Mouse (Mus musculus): ENCODE results near the gene Lhx5. TPM values are rescaled to one million over a fixed set of nuclear protein-coding genes. Genes with fewer than 3 reads are reported as not detected.
A peak's percentile ranks its signal among the peaks of the same experiment; 100 is the strongest.

Gene Lhx5
- polyA plus RNA-seq, 1 experiment: not detected

DNA sequence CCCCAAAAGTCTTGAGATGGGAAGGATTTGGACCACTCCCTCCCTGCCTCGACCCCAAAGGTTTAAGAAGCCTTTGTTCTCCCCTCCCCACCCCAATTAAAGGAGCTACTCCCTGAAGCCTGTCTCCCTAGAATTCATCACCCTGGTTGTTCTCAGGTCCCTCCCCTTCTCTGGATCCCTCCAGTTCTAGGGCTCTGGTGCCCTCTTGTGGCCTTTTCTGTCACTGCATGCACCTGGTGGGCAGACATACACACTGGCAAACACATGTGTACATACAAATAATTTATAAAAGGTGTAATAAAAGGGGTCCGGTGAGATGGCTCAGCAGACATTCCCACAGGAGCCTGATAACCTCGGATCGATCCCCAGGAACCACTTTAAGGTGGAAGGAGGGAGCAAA, 32.8 kb downstream of the Lhx5 start:
- H3K9me3 ChIP-seq (replicated peaks; ENCODE audit: control insufficient read depth, insufficient read depth, low read length, poor library complexity, severe bottlenecking): no peaks in the 10 kb centered on the region
- no peak for TF ChIP-seq EP300 (IDR thresholded peaks at IDR 0.05; ENCODE audit: insufficient read depth, low read depth, low read length)
- peak; percentile 77 for TF ChIP-seq CTCF (IDR thresholded peaks at IDR 0.05; ENCODE audit: low read depth, low read length)
- TF ChIP-seq POLR2A (IDR thresholded peaks at IDR 0.05; ENCODE audit: insufficient read depth, low read length): no peak
- H3K27ac ChIP-seq (ENCODE audit: insufficient read depth, low read length): no peak overlapping the region
- no peak overlapping the region for H3K9ac ChIP-seq (ENCODE audit: low read depth, poor library complexity, severe bottlenecking)
- H3K4me1 ChIP-seq (ENCODE audit: control insufficient read depth, insufficient read depth, low read length): no peaks in the 10 kb centered on the region
- no peak overlapping the region for H3K4me3 ChIP-seq (ENCODE audit: low read depth, low read length)
- no peaks in the 10 kb centered on the region for H3K36me3 ChIP-seq (ENCODE audit: control insufficient read depth, insufficient read depth, low read length, poor library complexity, severe bottlenecking)
- no peaks in the 10 kb centered on the region for H3K27me3 ChIP-seq (ENCODE audit: control insufficient read depth, insufficient read depth, low read length, poor library complexity, severe bottlenecking)

DNA sequence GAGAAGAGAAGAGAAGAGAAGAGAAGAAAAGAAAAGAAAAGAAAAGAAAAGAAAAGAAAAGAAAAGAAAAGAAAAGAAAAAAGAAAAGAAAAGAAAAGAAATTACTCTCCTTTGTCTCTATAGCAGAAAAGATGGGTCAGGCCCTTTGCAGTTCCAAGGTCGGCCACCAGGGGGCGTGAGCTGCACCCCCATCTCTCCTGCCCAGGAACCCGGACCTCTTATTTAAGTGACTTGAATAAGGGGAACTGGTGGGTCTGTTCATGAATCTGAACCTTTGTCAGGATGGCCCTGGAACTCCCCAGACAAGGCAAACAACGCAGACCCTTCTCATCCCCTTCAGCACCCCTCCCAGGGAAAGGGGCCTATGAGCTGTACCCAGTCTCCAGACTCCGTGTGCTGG, 33.6 kb downstream of the Lhx5 start:
- TF ChIP-seq POLR2A (IDR thresholded peaks at IDR 0.05; ENCODE audit: insufficient read depth, low read length) (no peak), CTCF (IDR thresholded peaks at IDR 0.05; ENCODE audit: low read depth, low read length) (peak; percentile 83), EP300 (IDR thresholded peaks at IDR 0.05; ENCODE audit: insufficient read depth, low read depth, low read length) (no peak)
- Histone ChIP-seq H3K9ac (ENCODE audit: low read depth, poor library complexity, severe bottlenecking) (no peak overlapping the region), H3K27me3 (ENCODE audit: control insufficient read depth, insufficient read depth, low read length, poor library complexity, severe bottlenecking) (no peaks in the 10 kb centered on the region), H3K27ac (ENCODE audit: insufficient read depth, low read length) (no peak overlapping the region), H3K4me3 (ENCODE audit: low read depth, low read length) (no peak overlapping the region), H3K4me1 (ENCODE audit: control insufficient read depth, insufficient read depth, low read length) (no peaks in the 10 kb centered on the region), H3K36me3 (ENCODE audit: control insufficient read depth, insufficient read depth, low read length, poor library complexity, severe bottlenecking) (no peaks in the 10 kb centered on the region), H3K9me3 (replicated peaks; ENCODE audit: control insufficient read depth, insufficient read depth, low read length, poor library complexity, severe bottlenecking) (no peaks in the 10 kb centered on the region)

DNA sequence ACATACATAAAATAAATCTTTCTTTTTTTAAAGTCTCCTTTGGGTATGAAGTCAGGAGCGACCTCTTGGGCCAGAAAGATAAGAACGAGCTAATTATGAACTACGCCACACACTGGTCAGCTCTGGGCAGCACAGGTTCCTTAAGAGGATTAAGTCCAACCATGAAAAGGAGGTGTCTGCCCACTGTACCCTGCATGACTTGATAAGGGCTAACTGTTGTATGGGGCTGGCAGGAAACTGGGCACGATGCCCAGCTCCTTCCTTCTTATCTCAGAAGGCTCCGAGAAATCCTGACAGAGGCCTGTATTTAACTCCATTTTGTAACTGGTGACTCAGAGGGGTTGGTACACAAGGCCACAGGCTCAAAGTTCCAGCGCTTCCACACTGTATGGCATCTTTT, 34.4 kb downstream of the Lhx5 start:
- H3K4me1 ChIP-seq (ENCODE audit: control insufficient read depth, insufficient read depth, low read length): no peaks in the 10 kb centered on the region
- H3K36me3 ChIP-seq (ENCODE audit: control insufficient read depth, insufficient read depth, low read length, poor library complexity, severe bottlenecking): no peaks in the 10 kb centered on the region
- no peaks in the 10 kb centered on the region for H3K27me3 ChIP-seq (ENCODE audit: control insufficient read depth, insufficient read depth, low read length, poor library complexity, severe bottlenecking)
- H3K27ac ChIP-seq (ENCODE audit: insufficient read depth, low read length): no peak overlapping the region
- no peaks in the 10 kb centered on the region for H3K9me3 ChIP-seq (replicated peaks; ENCODE audit: control insufficient read depth, insufficient read depth, low read length, poor library complexity, severe bottlenecking)
- H3K4me3 ChIP-seq (ENCODE audit: low read depth, low read length): no peak overlapping the region
- no peak overlapping the region for H3K9ac ChIP-seq (ENCODE audit: low read depth, poor library complexity, severe bottlenecking)
- TF ChIP-seq CTCF (IDR thresholded peaks at IDR 0.05; ENCODE audit: low read depth, low read length) (no peak), POLR2A (IDR thresholded peaks at IDR 0.05; ENCODE audit: insufficient read depth, low read length) (no peak), EP300 (IDR thresholded peaks at IDR 0.05; ENCODE audit: insufficient read depth, low read depth, low read length) (no peak)

DNA sequence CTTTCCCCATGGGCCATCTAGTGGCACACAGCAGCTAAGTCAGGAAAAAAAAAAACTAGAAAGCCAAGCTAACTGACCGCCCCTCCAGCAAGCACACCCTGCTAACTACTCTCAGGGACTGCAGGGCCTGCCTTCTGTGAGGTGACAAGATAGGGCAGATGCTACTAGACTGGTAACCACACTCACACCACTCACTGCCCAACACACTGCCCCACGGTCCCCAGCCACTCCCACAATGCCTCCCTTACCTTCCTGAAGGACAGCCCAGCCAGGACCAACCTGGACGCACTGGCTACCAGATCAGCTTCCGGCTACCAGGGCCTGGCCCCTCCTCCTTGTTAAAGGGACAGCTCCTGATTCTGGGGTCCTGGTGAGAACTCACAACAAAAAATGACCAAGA, 35.5 kb downstream of the Lhx5 start:
- Histone ChIP-seq H3K4me1 (ENCODE audit: control insufficient read depth, insufficient read depth, low read length) (no peaks in the 10 kb centered on the region), H3K4me3 (ENCODE audit: low read depth, low read length) (no peak overlapping the region), H3K27me3 (ENCODE audit: control insufficient read depth, insufficient read depth, low read length, poor library complexity, severe bottlenecking) (no peaks in the 10 kb centered on the region), H3K27ac (ENCODE audit: insufficient read depth, low read length) (no peak overlapping the region), H3K36me3 (ENCODE audit: control insufficient read depth, insufficient read depth, low read length, poor library complexity, severe bottlenecking) (no peaks in the 10 kb centered on the region), H3K9ac (ENCODE audit: low read depth, poor library complexity, severe bottlenecking) (no peak overlapping the region), H3K9me3 (replicated peaks; ENCODE audit: control insufficient read depth, insufficient read depth, low read length, poor library complexity, severe bottlenecking) (no peaks in the 10 kb centered on the region)
- TF ChIP-seq POLR2A (IDR thresholded peaks at IDR 0.05; ENCODE audit: insufficient read depth, low read length) (no peak), EP300 (IDR thresholded peaks at IDR 0.05; ENCODE audit: insufficient read depth, low read depth, low read length) (no peak)

DNA sequence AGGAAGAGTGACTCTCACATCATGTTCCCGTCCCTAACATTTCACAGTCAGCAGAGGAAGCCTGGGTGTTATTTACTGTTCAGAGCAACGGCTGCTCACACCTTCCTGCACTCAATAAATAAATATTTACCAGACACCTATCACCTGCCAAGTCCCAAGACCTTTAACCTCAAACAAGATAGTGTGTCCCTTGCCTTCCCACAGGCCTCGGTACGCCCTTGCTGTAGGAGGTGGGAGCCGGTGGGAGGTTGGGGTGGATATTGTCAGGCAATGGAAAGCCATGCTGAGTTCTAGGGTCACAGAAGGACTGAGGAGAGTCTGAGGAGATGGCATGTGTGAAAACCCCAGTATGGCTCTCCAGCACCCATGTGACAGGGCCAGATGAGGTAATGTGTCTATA, 36.8 kb downstream of the Lhx5 start:
- Histone ChIP-seq H3K9me3 (replicated peaks; ENCODE audit: control insufficient read depth, insufficient read depth, low read length, poor library complexity, severe bottlenecking) (no peaks in the 10 kb centered on the region), H3K27me3 (ENCODE audit: control insufficient read depth, insufficient read depth, low read length, poor library complexity, severe bottlenecking) (no peaks in the 10 kb centered on the region), H3K36me3 (ENCODE audit: control insufficient read depth, insufficient read depth, low read length, poor library complexity, severe bottlenecking) (no peaks in the 10 kb centered on the region), H3K9ac (ENCODE audit: low read depth, poor library complexity, severe bottlenecking) (no peak overlapping the region), H3K4me3 (ENCODE audit: low read depth, low read length) (no peak overlapping the region), H3K27ac (ENCODE audit: insufficient read depth, low read length) (no peak overlapping the region), H3K4me1 (ENCODE audit: control insufficient read depth, insufficient read depth, low read length) (no peaks in the 10 kb centered on the region)
- TF ChIP-seq POLR2A (IDR thresholded peaks at IDR 0.05; ENCODE audit: insufficient read depth, low read length) (no peak), CTCF (IDR thresholded peaks at IDR 0.05; ENCODE audit: low read depth, low read length) (no peak), EP300 (IDR thresholded peaks at IDR 0.05; ENCODE audit: insufficient read depth, low read depth, low read length) (no peak)

DNA sequence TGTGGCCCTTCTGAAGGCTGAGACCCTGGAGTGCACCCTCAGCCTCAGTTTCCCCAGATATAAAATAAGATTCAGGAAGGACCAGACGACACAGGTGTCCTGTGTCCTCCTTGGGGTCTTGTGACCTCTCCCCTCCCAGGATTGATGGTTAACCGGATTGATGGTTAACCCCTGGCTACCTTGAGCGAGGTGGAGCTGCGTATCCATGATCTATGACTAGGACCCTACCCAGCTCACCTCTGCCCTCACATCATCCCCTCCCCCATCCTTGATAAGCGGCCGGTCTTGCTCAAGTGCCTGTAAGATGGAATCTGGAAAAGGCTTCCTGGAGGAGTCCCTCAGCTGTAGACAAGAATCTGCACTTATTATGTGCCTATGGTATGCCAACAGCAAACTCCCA, 37.3 kb downstream of the Lhx5 start:
- H3K4me3 ChIP-seq (ENCODE audit: low read depth, low read length): no peak overlapping the region
- no peaks in the 10 kb centered on the region for H3K4me1 ChIP-seq (ENCODE audit: control insufficient read depth, insufficient read depth, low read length)
- no peak for TF ChIP-seq EP300 (IDR thresholded peaks at IDR 0.05; ENCODE audit: insufficient read depth, low read depth, low read length)
- TF ChIP-seq POLR2A (IDR thresholded peaks at IDR 0.05; ENCODE audit: insufficient read depth, low read length): no peak
- no peak for TF ChIP-seq CTCF (IDR thresholded peaks at IDR 0.05; ENCODE audit: low read depth, low read length)
- no peaks in the 10 kb centered on the region for H3K27me3 ChIP-seq (ENCODE audit: control insufficient read depth, insufficient read depth, low read length, poor library complexity, severe bottlenecking)
- no peak overlapping the region for H3K27ac ChIP-seq (ENCODE audit: insufficient read depth, low read length)
- no peaks in the 10 kb centered on the region for H3K36me3 ChIP-seq (ENCODE audit: control insufficient read depth, insufficient read depth, low read length, poor library complexity, severe bottlenecking)
- H3K9me3 ChIP-seq (replicated peaks; ENCODE audit: control insufficient read depth, insufficient read depth, low read length, poor library complexity, severe bottlenecking): no peaks in the 10 kb centered on the region
- H3K9ac ChIP-seq (ENCODE audit: low read depth, poor library complexity, severe bottlenecking): no peak overlapping the region
